Mouse (Mus musculus) megakaryocyte progenitor cell, adult 5-6 weeks (primary cell): ENCODE measurements around the gene Kcna2. TPM values are rescaled to one million over a fixed set of nuclear protein-coding genes. Genes with fewer than 3 reads are reported as not detected.
A peak's percentile ranks its signal among the peaks of the same experiment; 100 is the strongest.

Experiments used
- ATAC-seq: replicated peaks from 2 replicates; pipeline ENCODE4 v1.8.0; 2016; ENCODE audit warnings: mild to moderate bottlenecking, moderate TSS enrichment, inconsistent platforms; ENCODE audit not compliant: poor library complexity
- total RNA-seq, 2 experiments: library from RNA; stranded (forward) in 1 of 2; stranded (reverse) in 1 of 2; fragments of 157-497, 149-512 nt in 1 of 2; fragments of 200-1000 nt in 1 of 2; gene quantifications; 2 replicates each; pipeline versions ENCODE4 v1.2.3 to v1.2.4; 2015 to 2017

Gene Kcna2
- total RNA-seq, 2 experiments from 2014 or later, result not detected

- ATAC-seq, result peak; percentile 80
These were observed 48.1 kb downstream of the Kcna2 start for GRCm38 (mm10) chr3:107149006-107149405.

GRCm38 (mm10) chr3:107150469-107150868 lies 49.5 kb downstream of the Kcna2 start:
- ATAC-seq, result no peak

- ATAC-seq, result no peak
These were observed 50.1 kb downstream of the Kcna2 start for GRCm38 (mm10) chr3:107150872-107151540.

- no peak for ATAC-seq
These were observed 53.1 kb downstream of the Kcna2 start for GRCm38 (mm10) chr3:107153772-107154655.

GRCm38 (mm10) chr3:107158856-107159255 lies 57.9 kb downstream of the Kcna2 start:
- ATAC-seq, result no peak

GRCm38 (mm10) chr3:107159418-107159817 lies 58.5 kb downstream of the Kcna2 start:
- ATAC-seq, result peak; percentile 52; the same call in 1 of the 2 replicates

- no peak for ATAC-seq
These were observed 58.9 kb downstream of the Kcna2 start for GRCm38 (mm10) chr3:107159859-107160324.

- no peak for ATAC-seq
These were observed 61.8 kb downstream of the Kcna2 start for GRCm38 (mm10) chr3:107162741-107163140.

Other genes starting within 250 kb of the Kcna2 start
- 11.6 and 11.9 TPM in 2 replicates for gene Kcna3, start 65.0 kb upstream of the Kcna2 start, total RNA-seq (2015)
- gene Kcna3, start 65.0 kb upstream of the Kcna2 start, total RNA-seq (2017), result 2.3 and 5.4 TPM in 2 replicates
- not detected in 2 replicates for gene Kcna10, start 81.9 kb downstream of the Kcna2 start, total RNA-seq (2015)
- gene Kcna10, start 81.9 kb downstream of the Kcna2 start, total RNA-seq (2017), result not detected in 2 replicates
- not detected in 2 replicates for gene Cym, start 120.6 kb downstream of the Kcna2 start, total RNA-seq (2015)
- gene Cym, start 120.6 kb downstream of the Kcna2 start, total RNA-seq (2017), result not detected in 2 replicates
- gene A630076J17Rik, start 129.5 kb downstream of the Kcna2 start, total RNA-seq (2015), result not detected in 2 replicates
- gene A630076J17Rik, start 129.5 kb downstream of the Kcna2 start, total RNA-seq (2017), result not detected in 2 replicates
- gene Prok1, start 138.6 kb downstream of the Kcna2 start, total RNA-seq (2015), result 0.22 TPM in 1 of 2 replicates, not detected in the other
- gene Prok1, start 138.6 kb downstream of the Kcna2 start, total RNA-seq (2017), result not detected in 2 replicates
- 122 and 131 TPM in 2 replicates for gene Lamtor5, start 177.7 kb downstream of the Kcna2 start, total RNA-seq (2015)
- 47.2 and 71.8 TPM in 2 replicates for gene Lamtor5, start 177.7 kb downstream of the Kcna2 start, total RNA-seq (2017)
- gene Slc16a4, start 190.1 kb downstream of the Kcna2 start, total RNA-seq (2015), result 0.35 TPM in 1 of 2 replicates, not detected in the other
- gene Slc16a4, start 190.1 kb downstream of the Kcna2 start, total RNA-seq (2017), result 0.37 TPM in 1 of 2 replicates, not detected in the other
- 49.5 and 50.0 TPM in 2 replicates for gene Rbm15, start 232.5 kb downstream of the Kcna2 start, total RNA-seq (2015)
- 31.2 and 33.9 TPM in 2 replicates for gene Rbm15, start 232.5 kb downstream of the Kcna2 start, total RNA-seq (2017)